Mouse (Mus musculus): ENCODE measurements around the gene Abhd4.

- TF ChIP-seq CTCF (IDR thresholded peaks at IDR 0.05; ENCODE audit: low read depth, low read length) (no peak), POLR2A (IDR thresholded peaks at IDR 0.05; ENCODE audit: extremely low read depth, insufficient read depth, low read length) (no peak)
Observed at GRCm38 (mm10) chr14:54260196-54260595, 6.2 kb downstream of the Abhd4 start.
